Mouse (Mus musculus): ENCODE measurements around the gene Wtip. TPM values are rescaled to one million over a fixed set of nuclear protein-coding genes. Genes with fewer than 3 reads are reported as not detected.

The Wtip gene
- total and polyA plus RNA-seq, 2 experiments from 2014 or later = 2.2 to 55.5 TPM

GRCm38 (mm10) chr7:34167766-34168469 is 34.9 kb upstream of the Wtip start:
- DNase-seq (ENCODE audit: low spot score) (peak; percentile 18), ATAC-seq (ENCODE audit: insufficient read depth, low read depth) (peak; percentile 71)
- under 1% methylated on average over 45 of the region's 54 CpGs for WGBS

DNA sequence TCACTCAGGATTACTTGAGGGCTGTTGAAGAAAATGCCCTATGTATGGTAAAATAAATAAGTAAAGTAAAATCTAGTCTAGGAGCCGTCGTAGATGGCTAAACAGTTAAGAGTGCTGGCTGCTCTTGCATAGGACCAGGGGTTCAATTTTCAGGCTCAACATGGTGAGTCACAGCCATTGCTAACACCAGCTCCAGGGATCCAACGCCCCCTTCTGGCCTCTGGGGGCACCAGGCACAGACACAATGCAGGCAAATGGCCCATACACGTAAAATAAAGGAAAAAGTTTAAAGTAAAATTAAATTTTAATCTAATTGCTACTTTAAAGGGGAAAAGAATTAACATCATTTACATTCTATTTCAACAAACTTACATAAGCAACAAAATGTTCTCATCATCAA is 33.8 kb upstream of the Wtip start:
- ATAC-seq (ENCODE audit: insufficient read depth, low read depth) (no peak), DNase-seq (ENCODE audit: low spot score) (peak; percentile 7)
- no peak overlapping the region for H3K4me2 ChIP-seq (ENCODE audit: low read depth, low read length)
- no peaks in the 10 kb centered on the region for H3K9me3 ChIP-seq (replicated peaks; ENCODE audit: control insufficient read depth, low read length)
- H3K36me3 ChIP-seq (replicated peaks; ENCODE audit: control insufficient read depth, insufficient read depth, low read length) = peaks cover 33% of the 10 kb centered on the region
- H3K4me3 ChIP-seq (ENCODE audit: low read depth, low read length) = no peak overlapping the region
- whole genome bisulfite sequencing = 60% methylated on average over 4 of the region's 4 CpGs
- peaks cover 7% of the 10 kb centered on the region for H3K4me1 ChIP-seq (ENCODE audit: control insufficient read depth, insufficient read depth)
- no peak overlapping the region for H3K27ac ChIP-seq (ENCODE audit: low read depth)
- TF ChIP-seq EP300 (IDR thresholded peaks at IDR 0.05; ENCODE audit: low read depth) (no peak), CTCF (IDR thresholded peaks at IDR 0.05; ENCODE audit: low read depth) (peak; percentile 26)
- no peak overlapping the region for H3K9ac ChIP-seq (replicated peaks; ENCODE audit: low read depth, low read length)
- H3K27me3 ChIP-seq (ENCODE audit: control insufficient read depth, insufficient read depth, low read length) = no peaks in the 10 kb centered on the region

More at GRCm38 (mm10) chr7:34167766-34168469, 34.9 kb upstream of the Wtip start:
- Histone ChIP-seq H3K27me3 (ENCODE audit: control insufficient read depth, insufficient read depth, low read length) (no peaks in the 10 kb centered on the region), H3K4me3 (ENCODE audit: low read depth, low read length) (peak overlapping the region; percentile 97), H3K4me2 (ENCODE audit: low read depth, low read length) (peak overlapping the region; percentile 74), H3K4me1 (ENCODE audit: control insufficient read depth, insufficient read depth) (peaks cover 7% of the 10 kb centered on the region), H3K9me3 (replicated peaks; ENCODE audit: control insufficient read depth, low read length) (no peaks in the 10 kb centered on the region), H3K27ac (ENCODE audit: low read depth) (peak overlapping the region; percentile 91), H3K36me3 (replicated peaks; ENCODE audit: control insufficient read depth, insufficient read depth, low read length) (peaks cover 22% of the 10 kb centered on the region), H3K9ac (replicated peaks; ENCODE audit: low read depth, low read length) (peak overlapping the region; percentile 94)
- TF ChIP-seq CTCF (IDR thresholded peaks at IDR 0.05; ENCODE audit: low read depth) (no peak), EP300 (IDR thresholded peaks at IDR 0.05; ENCODE audit: low read depth) (no peak)

GRCm38 (mm10) chr7:34165999-34166398 is 32.9 kb upstream of the Wtip start:
- Histone ChIP-seq H3K9ac (replicated peaks; ENCODE audit: low read depth, low read length) (no peak overlapping the region), H3K9me3 (replicated peaks; ENCODE audit: control insufficient read depth, low read length) (no peaks in the 10 kb centered on the region), H3K4me3 (ENCODE audit: low read depth, low read length) (no peak overlapping the region), H3K4me2 (ENCODE audit: low read depth, low read length) (no peak overlapping the region), H3K27ac (ENCODE audit: low read depth) (no peak overlapping the region), H3K27me3 (ENCODE audit: control insufficient read depth, insufficient read depth, low read length) (no peaks in the 10 kb centered on the region), H3K36me3 (replicated peaks; ENCODE audit: control insufficient read depth, insufficient read depth, low read length) (peaks cover 42% of the 10 kb centered on the region), H3K4me1 (ENCODE audit: control insufficient read depth, insufficient read depth) (peaks cover 7% of the 10 kb centered on the region)
- 85% methylated on average over 3 of the region's 3 CpGs for WGBS
- ATAC-seq (ENCODE audit: insufficient read depth, low read depth) (no peak), DNase-seq (ENCODE audit: low spot score) (no peak)
- TF ChIP-seq CTCF (IDR thresholded peaks at IDR 0.05; ENCODE audit: low read depth) = no peak
- no peak for TF ChIP-seq EP300 (IDR thresholded peaks at IDR 0.05; ENCODE audit: low read depth)

GRCm38 (mm10) chr7:34164671-34165070 is 31.6 kb upstream of the Wtip start:
- Histone ChIP-seq H3K4me3 (ENCODE audit: low read depth, low read length) (no peak overlapping the region), H3K4me1 (ENCODE audit: control insufficient read depth, insufficient read depth) (peaks cover 7% of the 10 kb centered on the region), H3K27me3 (ENCODE audit: control insufficient read depth, insufficient read depth, low read length) (no peaks in the 10 kb centered on the region), H3K27ac (ENCODE audit: low read depth) (no peak overlapping the region), H3K9ac (replicated peaks; ENCODE audit: low read depth, low read length) (no peak overlapping the region), H3K4me2 (ENCODE audit: low read depth, low read length) (no peak overlapping the region), H3K36me3 (replicated peaks; ENCODE audit: control insufficient read depth, insufficient read depth, low read length) (peaks cover 53% of the 10 kb centered on the region), H3K9me3 (replicated peaks; ENCODE audit: control insufficient read depth, low read length) (no peaks in the 10 kb centered on the region)
- no peak for TF ChIP-seq EP300 (IDR thresholded peaks at IDR 0.05; ENCODE audit: low read depth)
- no peak for TF ChIP-seq CTCF (IDR thresholded peaks at IDR 0.05; ENCODE audit: low read depth)
- ATAC-seq (ENCODE audit: insufficient read depth, low read depth) = no peak
- DNase-seq (ENCODE audit: low spot score) = no peak
- 89% methylated on average over 7 of the region's 7 CpGs for WGBS

DNA sequence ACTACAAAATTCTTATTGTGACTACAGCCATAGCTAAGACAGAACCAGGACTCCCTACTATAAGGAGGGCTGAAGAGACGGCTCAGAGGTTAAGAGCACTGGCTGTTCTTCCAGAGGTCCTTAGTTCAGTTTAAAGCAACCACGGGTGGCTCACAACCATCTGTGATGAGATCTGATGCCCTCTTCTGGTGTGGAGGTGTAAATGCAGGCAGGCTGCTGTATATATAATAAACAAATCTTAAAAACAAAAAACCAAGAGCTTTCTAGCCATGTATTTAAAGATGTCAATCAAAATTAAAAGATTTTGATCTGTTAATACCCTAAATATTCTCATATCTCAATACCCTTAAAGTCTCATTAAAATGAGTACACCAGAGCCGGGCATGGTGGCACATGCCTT is 26.1 kb upstream of the Wtip start:
- Histone ChIP-seq H3K4me2 (ENCODE audit: low read depth, low read length) (no peak overlapping the region), H3K27me3 (ENCODE audit: control insufficient read depth, insufficient read depth, low read length) (no peaks in the 10 kb centered on the region), H3K4me3 (ENCODE audit: low read depth, low read length) (no peak overlapping the region), H3K9ac (replicated peaks; ENCODE audit: low read depth, low read length) (no peak overlapping the region), H3K27ac (ENCODE audit: low read depth) (no peak overlapping the region), H3K36me3 (replicated peaks; ENCODE audit: control insufficient read depth, insufficient read depth, low read length) (peaks cover 92% of the 10 kb centered on the region), H3K9me3 (replicated peaks; ENCODE audit: control insufficient read depth, low read length) (no peaks in the 10 kb centered on the region), H3K4me1 (ENCODE audit: control insufficient read depth, insufficient read depth) (no peaks in the 10 kb centered on the region)
- DNase-seq (ENCODE audit: low spot score) (no peak), ATAC-seq (ENCODE audit: insufficient read depth, low read depth) (no peak)
- WGBS = 90% methylated on average over 3 of the region's 3 CpGs
- no peak for TF ChIP-seq EP300 (IDR thresholded peaks at IDR 0.05; ENCODE audit: low read depth)
- no peak for TF ChIP-seq CTCF (IDR thresholded peaks at IDR 0.05; ENCODE audit: low read depth)

- TF ChIP-seq EP300 (IDR thresholded peaks at IDR 0.05; ENCODE audit: low read depth) (no peak), CTCF (IDR thresholded peaks at IDR 0.05; ENCODE audit: low read depth) (no peak)
- Histone ChIP-seq H3K27ac (ENCODE audit: low read depth) (no peak overlapping the region), H3K9ac (replicated peaks; ENCODE audit: low read depth, low read length) (no peak overlapping the region), H3K36me3 (replicated peaks; ENCODE audit: control insufficient read depth, insufficient read depth, low read length) (peaks cover 94% of the 10 kb centered on the region), H3K9me3 (replicated peaks; ENCODE audit: control insufficient read depth, low read length) (no peaks in the 10 kb centered on the region), H3K4me2 (ENCODE audit: low read depth, low read length) (no peak overlapping the region), H3K4me1 (ENCODE audit: control insufficient read depth, insufficient read depth) (no peaks in the 10 kb centered on the region), H3K27me3 (ENCODE audit: control insufficient read depth, insufficient read depth, low read length) (no peaks in the 10 kb centered on the region), H3K4me3 (ENCODE audit: low read depth, low read length) (no peak overlapping the region)
- no peak for ATAC-seq (ENCODE audit: insufficient read depth, low read depth)
- 95% methylated on average over 3 of the region's 3 CpGs for whole genome bisulfite sequencing
- no peak for DNase-seq (ENCODE audit: low spot score)
Measured at GRCm38 (mm10) chr7:34157994-34158393, 24.9 kb upstream of the Wtip start.
